Mouse (Mus musculus) heart, embryonic 11.5 days (tissue): ENCODE measurements around the gene Hsdl2. TPM values are rescaled to one million over a fixed set of nuclear protein-coding genes. Genes with fewer than 3 reads are reported as not detected.

Experiments used
- ATAC-seq: fragments of 200-750 bp; cut with Nextera tagmentation; replicated peaks from 2 replicates; pipeline ENCODE4 v1.8.0; 2017; ENCODE audit warnings: moderate library complexity; ENCODE audit not compliant: insufficient number of reproducible peaks, low FRiP score, low TSS enrichment
- H3K27ac ChIP-seq: fragments of 300-500 bp; sonication (generic); 2 replicates; pipeline ENCODE4 v1.5.1; 2014; ENCODE audit warnings: mild to moderate bottlenecking, low read depth, low read length
- H3K27me3 ChIP-seq: fragments of 300-500 bp; sonication (generic); 2 replicates; pipeline ENCODE4 v1.6.1; 2014; ENCODE audit warnings: mild to moderate bottlenecking, low read length, mixed read lengths; ENCODE audit not compliant: control insufficient read depth, insufficient read depth
- H3K36me3 ChIP-seq: fragments of 300-500 bp; sonication (generic); 2 replicates; pipeline ENCODE4 v1.6.1; 2014; ENCODE audit warnings: mild to moderate bottlenecking, low read length, moderate library complexity, mixed read lengths; ENCODE audit not compliant: control insufficient read depth, insufficient read depth
- H3K4me1 ChIP-seq: fragments of 300-500 bp; sonication (generic); 2 replicates; pipeline ENCODE4 v1.6.1; 2014; ENCODE audit warnings: low read length; ENCODE audit not compliant: control insufficient read depth, insufficient read depth
- H3K4me2 ChIP-seq: fragments of 300-500 bp; sonication (generic); 2 replicates; pipeline ENCODE4 v1.6.1; 2014; ENCODE audit warnings: mild to moderate bottlenecking, moderate library complexity
- H3K4me3 ChIP-seq: fragments of 300-500 bp; sonication (generic); 2 replicates; pipeline ENCODE4 v1.5.1; 2014; ENCODE audit warnings: low read depth, low read length
- H3K9ac ChIP-seq: fragments of 300-500 bp; sonication (generic); 2 replicates; pipeline ENCODE4 v1.6.1; 2014; ENCODE audit warnings: mild to moderate bottlenecking, low read depth, low read length, moderate library complexity
- H3K9me3 ChIP-seq: fragments of 300-500 bp; sonication (generic); replicated peaks from 2 replicates; pipeline ENCODE4 v1.6.1; 2016; ENCODE audit warnings: low read length; ENCODE audit not compliant: control insufficient read depth
- WGBS: fragments of 180-500 bp; shearing (Covaris S2); extraction: QIAGEN DNeasy Blood & Tissue Kit; methylation state at CpG from one replicate; pipeline ENCODE4 v1.1.7; 2014; ENCODE audit not compliant: insufficient replicate concordance; 5-methylcytosine and 5-hydroxymethylcytosine counted together
- polyA plus RNA-seq: library from polyadenylated mRNA; unstranded; fragments of >200 nt; fragmentation: Nextera tagmentation; extraction: Ambion mirVana; gene quantifications from 2 replicates; pipeline ENCODE4 v1.2.1, GENCODE M21; 2014

The Hsdl2 gene
- polyA plus RNA-seq, 1 experiment from 2014 or later, result 30.8 TPM

GRCm38 (mm10) chr4:59662163-59662562 lies 80.8 kb downstream of the Hsdl2 start:
- ATAC-seq, result no peak
- 93% methylated on average over 1 of the region's 1 CpGs for WGBS
- no peak overlapping the region for H3K4me3 ChIP-seq
- no peaks in the 10 kb centered on the region for H3K27me3 ChIP-seq
- H3K9ac ChIP-seq, result no peak overlapping the region
- H3K27ac ChIP-seq, result no peak overlapping the region
- no peaks in the 10 kb centered on the region for H3K36me3 ChIP-seq
- no peak overlapping the region for H3K4me2 ChIP-seq
- no peaks in the 10 kb centered on the region for H3K9me3 ChIP-seq
- peaks cover 7% of the 10 kb centered on the region for H3K4me1 ChIP-seq

GRCm38 (mm10) chr4:59663451-59663850 lies 82.1 kb downstream of the Hsdl2 start:
- no peak overlapping the region for H3K9ac ChIP-seq
- peaks cover 15% of the 10 kb centered on the region for H3K4me1 ChIP-seq
- H3K27me3 ChIP-seq, result no peaks in the 10 kb centered on the region
- ATAC-seq, result no peak
- H3K27ac ChIP-seq, result no peak overlapping the region
- no peak overlapping the region for H3K4me3 ChIP-seq
- H3K4me2 ChIP-seq, result no peak overlapping the region
- 84% methylated on average over 6 of the region's 6 CpGs for WGBS
- no peaks in the 10 kb centered on the region for H3K9me3 ChIP-seq
- H3K36me3 ChIP-seq, result no peaks in the 10 kb centered on the region

- peaks cover 18% of the 10 kb centered on the region for H3K4me1 ChIP-seq
- WGBS, result 66% methylated on average over 3 of the region's 3 CpGs
- ATAC-seq, result no peak
- no peak overlapping the region for H3K4me3 ChIP-seq
- no peak overlapping the region for H3K27ac ChIP-seq
- no peaks in the 10 kb centered on the region for H3K9me3 ChIP-seq
- H3K4me2 ChIP-seq, result no peak overlapping the region
- no peaks in the 10 kb centered on the region for H3K27me3 ChIP-seq
- H3K9ac ChIP-seq, result no peak overlapping the region
- no peaks in the 10 kb centered on the region for H3K36me3 ChIP-seq
Measured at GRCm38 (mm10) chr4:59666550-59667317, 85.4 kb downstream of the Hsdl2 start.

- H3K4me3 ChIP-seq, result no peak overlapping the region
- ATAC-seq, result no peak
- no peak overlapping the region for H3K4me2 ChIP-seq
- no peaks in the 10 kb centered on the region for H3K27me3 ChIP-seq
- H3K9ac ChIP-seq, result no peak overlapping the region
- H3K27ac ChIP-seq, result no peak overlapping the region
- no peaks in the 10 kb centered on the region for H3K36me3 ChIP-seq
- 62% methylated on average over 3 of the region's 3 CpGs for WGBS
- H3K4me1 ChIP-seq, result peaks cover 18% of the 10 kb centered on the region
- H3K9me3 ChIP-seq, result no peaks in the 10 kb centered on the region
Measured at GRCm38 (mm10) chr4:59668050-59668449, 86.7 kb downstream of the Hsdl2 start.

Other genes with a start within 250 kb of the Hsdl2 start
- gene Susd1, start 142.9 kb upstream of the Hsdl2 start, polyA plus RNA-seq, result 5.4 and 7.0 TPM in 2 replicates
- 48.4 and 51.3 TPM in 2 replicates for gene Ptbp3, start 32.2 kb upstream of the Hsdl2 start, polyA plus RNA-seq
- gene E130308A19Rik, start 44.6 kb downstream of the Hsdl2 start, polyA plus RNA-seq, result 27.0 and 30.5 TPM in 2 replicates
- 49.4 and 50.4 TPM in 2 replicates for gene Inip, start 220.0 kb downstream of the Hsdl2 start, polyA plus RNA-seq
- 4.9 and 5.7 TPM in 2 replicates for gene Snx30, start 224.3 kb downstream of the Hsdl2 start, polyA plus RNA-seq